Mouse (Mus musculus): ENCODE results near the gene Igfbp7. TPM values are rescaled to one million over a fixed set of nuclear protein-coding genes. Genes with fewer than 3 reads are reported as not detected.

Igfbp7 gene
- total RNA-seq, 1 experiment from 2014 or later: 5.0 TPM

DNA sequence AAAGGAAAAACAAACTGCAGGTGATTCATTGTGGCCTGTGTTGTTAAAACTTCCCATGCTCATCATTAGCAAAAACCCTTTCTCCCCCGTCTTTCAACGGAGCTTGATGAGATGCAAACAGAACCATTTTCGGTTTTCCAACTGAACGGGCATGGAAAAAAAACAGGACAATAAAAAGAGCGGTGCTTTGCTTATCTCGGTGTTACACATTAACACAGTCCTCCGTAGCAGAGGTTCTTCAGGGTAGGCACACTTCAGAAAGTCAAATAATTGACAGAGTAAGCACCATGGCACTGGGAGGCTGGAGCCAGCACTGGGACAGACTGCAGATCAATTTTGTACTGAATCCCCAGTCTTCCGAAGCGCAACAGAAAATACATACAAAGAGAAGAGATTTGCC, 23.1 kb downstream of the Igfbp7 start:
- no peak for ATAC-seq (replicated peaks; ENCODE audit: insufficient number of reproducible peaks, low FRiP score, low TSS enrichment, poor library complexity, severe bottlenecking)

DNA sequence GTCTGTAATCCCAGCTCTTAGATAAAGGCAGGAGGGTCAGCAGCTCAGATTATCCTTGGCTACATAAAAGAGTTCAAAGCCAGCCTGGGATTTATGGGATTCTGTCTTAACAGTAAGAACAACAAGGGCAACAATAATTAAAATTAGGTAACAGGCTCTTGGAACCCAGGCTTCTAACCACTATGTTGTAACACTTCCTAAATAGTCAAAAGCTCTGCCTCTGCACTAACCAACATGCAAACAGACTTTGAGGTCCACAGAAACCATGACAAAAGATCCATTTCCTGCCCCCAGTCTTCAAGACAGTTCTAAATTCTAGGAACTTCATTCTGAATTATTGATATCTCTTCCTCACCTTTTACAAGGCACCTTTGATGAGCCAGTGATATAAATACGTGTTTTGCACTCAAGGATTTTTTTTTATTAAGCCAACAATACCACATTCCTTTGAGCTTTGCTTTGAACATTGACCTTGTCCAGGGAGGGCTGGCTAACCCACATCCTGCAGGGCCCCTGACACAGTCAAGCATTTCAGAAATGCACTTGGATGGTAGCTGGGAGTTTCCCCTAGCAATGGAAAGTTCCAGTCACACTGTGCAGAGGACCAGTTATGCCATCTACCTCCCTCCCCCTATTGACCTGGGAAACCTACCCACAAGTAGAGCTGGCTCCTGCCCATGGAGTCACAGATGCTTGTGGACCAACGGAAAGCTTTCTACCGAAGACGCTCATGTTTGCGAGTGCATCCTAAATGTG, 23.9 kb downstream of the Igfbp7 start:
- ATAC-seq (replicated peaks; ENCODE audit: insufficient number of reproducible peaks, low FRiP score, low TSS enrichment, poor library complexity, severe bottlenecking): no peak

DNA sequence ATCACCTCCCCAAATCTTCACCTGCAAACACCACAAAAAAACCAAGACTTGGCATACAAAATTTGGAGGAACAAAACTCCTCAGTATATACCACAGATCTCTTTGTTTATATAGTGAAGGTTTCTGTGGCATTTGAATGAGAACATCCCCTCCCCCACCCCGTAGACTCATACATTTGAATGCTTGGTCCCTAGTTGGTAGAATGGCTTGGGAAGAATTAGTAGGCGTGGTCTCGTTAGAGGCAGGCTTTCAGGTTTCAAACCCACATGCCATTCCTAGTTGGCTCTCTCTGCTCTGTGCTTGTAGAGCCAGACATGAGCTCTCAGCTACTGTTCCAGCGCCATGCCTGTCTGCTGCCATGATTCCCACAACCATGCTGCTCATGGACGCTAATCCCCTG, 26.2 kb downstream of the Igfbp7 start:
- no peak for ATAC-seq (replicated peaks; ENCODE audit: insufficient number of reproducible peaks, low FRiP score, low TSS enrichment, poor library complexity, severe bottlenecking)

DNA sequence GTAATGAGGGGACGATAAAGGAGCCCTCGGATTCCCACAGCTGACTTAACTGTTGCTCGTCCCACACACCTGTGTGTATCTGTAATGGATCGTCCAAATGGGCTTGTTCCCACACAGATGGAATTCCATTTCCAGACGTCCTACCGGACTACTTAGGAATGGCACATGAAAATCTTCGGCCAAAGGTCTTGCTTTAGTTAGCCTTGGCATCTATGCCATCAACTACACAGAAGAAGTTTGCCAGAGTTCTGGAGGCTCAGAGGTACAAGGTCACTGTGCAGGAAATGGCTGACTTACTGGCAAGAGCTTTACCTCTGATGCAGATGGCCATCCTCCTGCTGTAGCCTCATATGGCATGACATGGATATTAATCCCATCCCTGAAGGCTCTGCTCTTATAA, 26.6 kb downstream of the Igfbp7 start:
- ATAC-seq (replicated peaks; ENCODE audit: insufficient number of reproducible peaks, low FRiP score, low TSS enrichment, poor library complexity, severe bottlenecking): no peak

DNA sequence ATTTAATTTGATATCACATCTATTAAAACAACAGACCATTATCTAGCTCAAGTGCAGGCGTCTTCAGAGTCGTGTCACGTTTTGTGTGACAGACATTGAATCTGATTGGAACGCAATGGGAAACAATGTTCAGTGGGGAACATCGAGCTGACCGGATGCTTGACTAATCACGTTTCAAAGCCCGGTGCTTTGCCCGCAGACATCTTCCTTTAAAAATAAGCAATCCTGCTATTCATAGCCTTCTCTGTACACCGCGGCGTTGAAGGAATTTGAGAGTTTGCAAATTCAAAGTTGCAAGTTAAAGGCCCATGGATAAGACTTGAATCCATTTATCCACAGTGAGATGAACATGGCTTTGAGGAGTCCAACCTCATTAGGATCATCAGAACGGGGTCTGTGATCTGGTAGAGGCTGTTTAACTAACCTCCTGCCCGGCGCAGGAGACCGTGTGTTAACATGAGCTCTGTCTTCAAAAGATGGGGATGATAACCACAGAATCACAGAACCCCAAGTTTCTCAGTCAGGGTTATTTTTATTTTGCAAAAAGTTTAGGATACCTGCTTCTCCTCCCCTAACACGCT, 27.4 kb downstream of the Igfbp7 start:
- no peak for ATAC-seq (replicated peaks; ENCODE audit: insufficient number of reproducible peaks, low FRiP score, low TSS enrichment, poor library complexity, severe bottlenecking)

DNA sequence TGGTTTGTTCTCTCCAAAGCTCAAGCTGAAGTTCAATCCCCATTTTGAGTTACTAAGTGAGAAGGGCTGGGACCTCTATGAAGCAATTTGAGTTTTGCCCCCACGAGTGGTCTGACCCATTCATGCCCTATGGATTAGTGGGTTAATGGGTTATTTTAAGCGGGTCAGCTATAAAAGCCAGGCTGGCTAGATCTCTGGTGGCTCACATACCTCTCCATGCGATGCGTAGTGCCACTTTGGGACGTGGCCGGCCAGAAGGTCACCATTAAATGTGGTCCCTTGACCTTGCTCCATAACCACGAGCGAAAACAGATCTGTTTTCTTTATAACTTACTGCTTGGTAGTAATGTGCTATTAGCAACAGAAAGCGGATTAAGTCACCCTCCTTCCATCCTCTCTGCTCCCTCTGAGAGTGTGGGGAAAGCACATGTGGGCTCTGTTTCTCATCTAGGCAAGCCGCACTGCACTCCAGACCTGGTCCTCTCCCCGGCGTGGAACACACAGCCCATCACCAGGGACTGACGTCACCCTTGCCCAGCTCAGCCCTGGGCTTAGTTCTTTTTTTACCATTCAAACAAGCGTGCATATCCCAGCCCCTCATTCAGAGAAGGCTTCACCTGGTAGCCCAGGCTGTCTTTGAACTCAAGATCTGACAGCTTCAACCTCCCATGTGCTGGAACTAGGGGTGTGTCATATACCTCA, 28.3 kb downstream of the Igfbp7 start:
- no peak for ATAC-seq (replicated peaks; ENCODE audit: insufficient number of reproducible peaks, low FRiP score, low TSS enrichment, poor library complexity, severe bottlenecking)

DNA sequence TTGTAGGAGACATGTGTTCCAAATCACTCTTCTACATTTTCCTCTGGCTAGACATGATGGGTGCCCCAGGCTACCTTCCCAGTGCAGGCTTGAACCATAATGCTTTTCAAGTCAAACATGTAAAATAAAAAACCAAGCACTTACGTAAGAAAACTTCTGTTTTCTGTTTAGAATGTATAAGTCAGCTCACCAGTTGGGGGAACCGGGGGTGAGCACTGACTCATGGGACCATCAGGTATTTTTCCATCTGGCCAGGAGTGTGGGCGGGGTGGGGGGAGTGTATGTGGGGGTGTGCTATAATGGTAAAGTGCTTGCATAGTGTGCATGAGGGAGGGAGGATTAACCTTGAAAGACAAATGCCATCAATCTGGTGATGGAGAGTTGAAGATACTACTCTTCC, 29.8 kb downstream of the Igfbp7 start:
- ATAC-seq (replicated peaks; ENCODE audit: insufficient number of reproducible peaks, low FRiP score, low TSS enrichment, poor library complexity, severe bottlenecking): no peak

DNA sequence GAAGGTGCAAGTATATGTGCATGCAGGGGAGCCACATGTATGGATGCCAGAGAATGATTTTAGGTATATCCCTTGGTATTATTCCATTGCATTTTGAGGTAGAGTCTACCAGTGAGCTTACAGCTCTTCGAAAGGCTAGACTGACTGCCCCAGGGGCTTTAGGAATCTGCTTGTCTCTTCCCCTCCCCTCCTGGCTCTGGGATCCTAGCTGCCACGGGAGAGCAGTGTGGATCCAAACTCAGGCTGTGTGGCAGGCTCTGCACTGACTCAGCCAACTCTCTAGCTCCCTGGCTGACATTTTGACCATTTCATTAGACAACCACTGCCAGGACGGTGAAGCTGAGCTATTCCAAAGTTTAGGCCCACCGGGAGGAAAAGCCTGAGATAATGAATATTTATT, 32.3 kb downstream of the Igfbp7 start:
- ATAC-seq (replicated peaks; ENCODE audit: insufficient number of reproducible peaks, low FRiP score, low TSS enrichment, poor library complexity, severe bottlenecking): no peak

DNA sequence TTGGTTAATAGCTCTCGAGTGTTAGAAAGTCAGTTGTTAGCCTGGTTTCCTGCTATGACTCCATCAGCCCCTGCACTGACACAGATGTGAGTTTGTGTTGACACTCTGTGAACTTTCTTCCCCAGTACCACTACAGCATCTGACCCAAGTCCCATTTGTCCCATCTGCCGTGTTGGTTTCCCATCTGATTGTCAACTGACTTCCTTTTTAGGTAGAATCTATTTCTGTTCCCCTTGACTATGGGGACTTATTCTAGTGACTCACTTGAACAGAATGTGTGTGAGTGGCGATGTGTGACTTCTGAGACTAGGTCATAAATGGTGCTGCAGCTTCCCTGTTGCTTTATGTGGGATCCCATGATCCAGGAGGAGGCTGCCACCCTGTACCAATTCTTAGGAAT, 32.9 kb downstream of the Igfbp7 start:
- no peak for ATAC-seq (replicated peaks; ENCODE audit: insufficient number of reproducible peaks, low FRiP score, low TSS enrichment, poor library complexity, severe bottlenecking)

DNA sequence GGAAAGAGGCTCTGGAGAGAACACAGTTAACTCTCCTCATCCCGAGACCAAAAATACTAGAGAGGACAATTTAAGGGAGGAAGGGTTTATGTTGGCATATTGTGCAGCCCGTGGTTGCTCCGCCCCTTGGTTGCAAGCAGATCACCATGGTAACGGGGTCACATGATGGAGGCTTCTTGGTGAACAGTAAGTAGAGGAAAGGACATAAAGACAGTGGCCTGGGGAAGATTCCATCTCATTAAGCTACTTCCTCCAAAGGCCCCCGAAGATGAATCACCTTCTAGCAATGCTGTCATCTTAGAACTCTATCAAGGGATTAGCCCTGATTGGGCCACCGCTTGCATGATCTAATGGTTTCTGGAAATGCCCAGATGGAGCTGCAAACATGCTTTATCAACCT, 35.1 kb downstream of the Igfbp7 start:
- peak; percentile 72 for ATAC-seq (replicated peaks; ENCODE audit: insufficient number of reproducible peaks, low FRiP score, low TSS enrichment, poor library complexity, severe bottlenecking)

DNA sequence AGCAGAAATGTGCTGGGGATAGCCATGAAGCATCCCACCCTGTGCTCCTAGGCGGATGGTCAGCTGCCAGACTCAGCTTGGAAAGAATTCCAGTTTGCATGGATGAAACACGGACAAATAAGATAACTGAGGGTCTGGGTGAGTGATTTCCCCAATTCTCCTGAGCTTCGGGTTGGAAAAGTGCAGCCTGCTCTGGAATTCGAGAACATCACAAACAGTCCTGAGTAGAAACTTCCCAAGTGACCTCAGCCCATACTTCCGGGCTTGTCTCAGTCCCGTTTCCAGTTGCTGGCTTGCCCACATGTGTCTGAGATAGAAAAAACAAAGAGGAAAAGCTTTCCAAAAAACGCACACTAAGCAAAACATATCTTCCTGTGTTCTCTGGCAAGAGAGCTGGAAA, 35.6 kb downstream of the Igfbp7 start:
- no peak for ATAC-seq (replicated peaks; ENCODE audit: insufficient number of reproducible peaks, low FRiP score, low TSS enrichment, poor library complexity, severe bottlenecking)

DNA sequence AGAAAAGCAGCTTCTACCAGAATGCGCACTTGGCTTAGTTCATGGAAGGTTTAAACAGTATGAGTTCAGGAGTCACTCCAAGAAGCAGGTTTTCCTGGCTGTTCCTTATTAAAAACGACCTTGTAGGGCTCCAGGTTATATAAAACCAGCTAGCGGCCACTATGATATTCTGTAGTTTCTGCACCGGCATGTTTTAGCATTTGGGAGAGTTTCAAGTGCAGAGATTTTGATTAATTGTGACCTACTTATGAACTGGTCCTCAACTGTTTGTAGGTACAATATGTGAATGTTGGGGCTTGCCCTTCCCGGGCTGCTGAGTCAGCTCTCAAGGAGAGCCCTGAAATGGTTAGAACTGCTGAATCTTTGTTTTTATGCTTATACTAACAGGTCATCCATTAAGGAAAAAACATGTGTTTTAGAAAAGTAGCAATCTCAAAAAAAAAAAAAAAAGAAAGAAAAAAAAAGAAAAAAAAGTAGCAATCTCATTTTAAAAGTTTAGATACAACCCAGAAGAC, 37.4 kb downstream of the Igfbp7 start:
- no peak for ATAC-seq (replicated peaks; ENCODE audit: insufficient number of reproducible peaks, low FRiP score, low TSS enrichment, poor library complexity, severe bottlenecking)

DNA sequence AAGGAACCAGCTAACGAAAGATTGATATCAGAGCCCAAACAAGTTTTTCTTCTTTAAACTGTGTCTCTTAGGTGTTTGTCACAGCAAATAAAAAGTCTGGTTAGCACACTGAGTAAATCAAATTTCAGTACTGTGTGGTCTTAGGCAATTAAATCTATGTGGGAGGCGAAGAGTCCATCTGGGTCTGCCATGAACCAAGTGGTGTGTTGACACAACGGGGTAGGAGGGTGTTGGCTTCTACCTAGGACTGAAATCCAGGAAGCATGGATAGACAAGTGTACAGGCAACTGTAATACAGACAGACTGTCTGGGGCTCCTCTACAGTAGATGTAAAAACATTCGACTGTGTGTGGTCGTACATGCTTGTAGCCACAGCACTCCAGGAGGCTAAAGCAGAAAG, 38.4 kb downstream of the Igfbp7 start:
- no peak for ATAC-seq (replicated peaks; ENCODE audit: insufficient number of reproducible peaks, low FRiP score, low TSS enrichment, poor library complexity, severe bottlenecking)

DNA sequence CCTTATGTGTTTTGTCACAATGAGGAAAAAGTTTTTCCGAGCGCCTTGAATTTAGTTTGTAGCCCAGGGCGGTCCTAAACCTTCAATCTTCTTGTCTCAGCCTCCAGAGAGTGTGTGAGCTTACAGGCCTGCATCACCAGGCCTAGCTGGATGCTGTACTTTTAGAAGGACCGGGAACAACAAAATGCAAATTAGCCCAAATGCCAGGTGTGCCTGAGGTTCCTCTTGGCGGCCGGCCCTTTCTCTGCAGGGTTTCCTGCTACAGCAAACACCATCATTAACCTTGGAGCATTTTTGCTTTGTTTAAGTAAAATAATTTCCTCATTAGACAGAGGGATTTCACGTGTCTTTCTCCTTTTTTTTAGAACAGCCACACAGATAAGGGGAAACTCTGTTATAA, 39.6 kb downstream of the Igfbp7 start:
- no peak for ATAC-seq (replicated peaks; ENCODE audit: insufficient number of reproducible peaks, low FRiP score, low TSS enrichment, poor library complexity, severe bottlenecking)

DNA sequence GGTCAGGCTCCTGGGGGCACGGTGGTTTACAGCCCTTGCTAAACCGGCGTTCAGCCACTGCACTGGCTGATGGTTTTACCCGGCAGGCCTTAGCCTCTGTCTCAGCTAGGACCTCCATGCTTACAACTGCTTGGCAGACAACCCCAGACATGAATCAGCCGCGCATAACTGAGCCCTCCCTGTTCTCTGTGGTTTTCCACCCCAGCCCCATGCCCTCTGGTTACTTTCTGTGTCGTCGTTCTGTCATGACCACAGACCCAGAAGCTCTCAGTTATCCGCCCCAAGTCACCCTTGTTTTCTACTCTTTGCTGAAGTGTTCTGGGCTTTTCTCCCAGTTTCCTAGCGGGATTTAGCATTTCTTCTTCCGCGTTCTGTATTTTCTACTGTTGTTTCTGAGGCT, 40.2 kb downstream of the Igfbp7 start:
- ATAC-seq (replicated peaks; ENCODE audit: insufficient number of reproducible peaks, low FRiP score, low TSS enrichment, poor library complexity, severe bottlenecking): no peak

DNA sequence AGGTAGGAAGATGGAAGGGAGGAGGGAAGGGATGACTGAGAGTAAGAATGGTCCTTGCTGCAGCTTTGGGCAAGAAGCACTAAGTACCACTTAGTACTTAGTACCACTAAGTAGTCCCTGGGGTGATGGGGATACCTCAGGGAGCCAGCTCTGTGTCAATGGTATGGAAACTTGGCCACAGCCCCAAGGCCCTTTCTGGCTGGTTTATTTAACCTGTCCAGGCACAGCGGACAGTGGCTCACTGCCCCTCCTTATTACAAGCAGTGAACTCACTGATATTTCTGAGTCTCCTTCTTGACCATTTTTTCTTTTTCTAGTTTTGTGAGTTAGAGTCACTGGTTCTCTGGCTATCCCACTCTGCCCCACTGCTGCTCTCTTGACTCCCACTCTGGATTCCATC, 40.7 kb downstream of the Igfbp7 start:
- ATAC-seq (replicated peaks; ENCODE audit: insufficient number of reproducible peaks, low FRiP score, low TSS enrichment, poor library complexity, severe bottlenecking): no peak

DNA sequence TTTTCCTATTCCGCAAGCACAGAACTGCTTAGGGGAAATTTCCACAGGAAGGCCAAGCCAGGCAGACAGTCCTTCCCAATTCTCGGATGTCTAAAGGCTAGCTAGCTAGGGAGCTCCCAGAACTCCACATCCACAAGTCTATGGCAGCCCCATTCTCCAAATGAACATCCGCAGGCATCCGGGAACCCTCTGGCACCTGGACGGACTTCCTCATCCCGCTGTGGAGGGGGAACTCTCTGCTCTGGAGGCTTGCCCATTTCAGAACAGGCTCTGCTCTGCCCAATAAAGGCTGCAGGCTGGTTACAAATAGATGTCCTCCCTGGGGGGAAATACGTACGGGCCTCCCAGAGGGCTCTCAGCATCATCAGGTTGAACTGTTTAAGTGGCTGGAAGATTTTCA, 41.5 kb downstream of the Igfbp7 start:
- no peak for ATAC-seq (replicated peaks; ENCODE audit: insufficient number of reproducible peaks, low FRiP score, low TSS enrichment, poor library complexity, severe bottlenecking)

DNA sequence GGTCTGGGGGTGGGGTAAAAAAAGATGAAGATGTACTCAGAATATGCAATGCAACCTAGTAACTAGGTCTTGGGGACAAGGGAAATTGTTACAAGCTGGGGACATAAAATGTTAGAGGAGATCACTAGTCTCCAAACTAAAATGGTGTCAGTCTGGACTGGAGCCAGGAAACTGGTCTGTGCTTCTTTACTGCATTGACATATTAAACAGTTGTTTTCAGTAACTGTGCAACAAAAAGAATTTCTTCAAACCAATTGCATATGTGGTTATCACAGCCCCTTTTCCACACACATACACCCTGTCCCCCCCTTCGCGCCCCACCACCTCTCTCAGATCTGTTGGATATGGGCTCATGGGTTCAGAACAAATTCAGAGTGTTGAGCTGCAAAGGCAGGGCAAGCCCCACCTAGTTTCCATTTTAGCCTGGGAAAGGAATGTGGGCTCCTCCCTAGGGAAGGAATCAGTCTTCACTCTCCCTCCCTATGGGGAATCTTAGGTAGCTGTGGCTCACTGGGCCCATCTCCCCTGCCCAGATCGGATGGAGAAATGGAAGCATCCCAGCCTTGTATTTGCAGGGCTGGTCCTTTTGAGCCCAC, 43.3 kb downstream of the Igfbp7 start:
- no peak for ATAC-seq (replicated peaks; ENCODE audit: insufficient number of reproducible peaks, low FRiP score, low TSS enrichment, poor library complexity, severe bottlenecking)

DNA sequence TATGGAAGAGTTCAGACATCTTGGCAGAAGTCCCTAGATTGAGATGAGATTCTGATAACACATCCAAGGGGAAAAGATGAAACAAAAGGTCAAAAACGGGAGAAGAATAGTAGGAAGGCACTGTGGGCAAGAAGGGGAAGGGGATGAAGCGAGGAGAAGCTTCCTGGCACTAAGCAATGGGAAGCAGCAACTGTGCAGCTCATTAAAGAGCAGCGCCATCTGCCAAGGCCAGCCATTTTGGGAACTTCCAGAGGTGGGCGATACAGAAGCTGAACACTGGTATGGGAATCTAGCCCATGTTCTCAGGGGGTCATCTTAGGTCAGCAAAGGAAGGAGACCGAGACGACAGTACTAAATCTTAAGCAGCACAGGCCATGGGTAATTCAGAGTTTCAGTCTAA, 44.2 kb downstream of the Igfbp7 start:
- ATAC-seq (replicated peaks; ENCODE audit: insufficient number of reproducible peaks, low FRiP score, low TSS enrichment, poor library complexity, severe bottlenecking): no peak

DNA sequence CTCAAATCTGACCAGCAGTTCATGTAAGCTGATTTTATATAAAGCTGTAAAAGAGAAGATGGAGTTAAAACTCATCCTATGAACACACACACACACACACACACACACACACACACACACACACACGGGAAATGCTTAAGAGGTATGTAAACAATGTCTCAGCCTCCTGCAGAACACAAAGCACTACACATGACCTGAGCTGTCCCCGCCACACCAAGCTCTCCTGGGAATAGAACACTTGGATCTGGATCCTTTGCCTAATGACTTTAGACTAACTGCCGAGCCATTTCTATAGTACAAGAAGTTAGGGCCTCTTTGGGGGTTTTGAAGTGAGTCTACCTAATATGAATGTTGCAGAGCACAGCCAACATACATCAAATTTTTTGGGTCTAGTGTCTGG, 45.7 kb downstream of the Igfbp7 start:
- no peak for ATAC-seq (replicated peaks; ENCODE audit: insufficient number of reproducible peaks, low FRiP score, low TSS enrichment, poor library complexity, severe bottlenecking)
